In the genomic region with DNA sequence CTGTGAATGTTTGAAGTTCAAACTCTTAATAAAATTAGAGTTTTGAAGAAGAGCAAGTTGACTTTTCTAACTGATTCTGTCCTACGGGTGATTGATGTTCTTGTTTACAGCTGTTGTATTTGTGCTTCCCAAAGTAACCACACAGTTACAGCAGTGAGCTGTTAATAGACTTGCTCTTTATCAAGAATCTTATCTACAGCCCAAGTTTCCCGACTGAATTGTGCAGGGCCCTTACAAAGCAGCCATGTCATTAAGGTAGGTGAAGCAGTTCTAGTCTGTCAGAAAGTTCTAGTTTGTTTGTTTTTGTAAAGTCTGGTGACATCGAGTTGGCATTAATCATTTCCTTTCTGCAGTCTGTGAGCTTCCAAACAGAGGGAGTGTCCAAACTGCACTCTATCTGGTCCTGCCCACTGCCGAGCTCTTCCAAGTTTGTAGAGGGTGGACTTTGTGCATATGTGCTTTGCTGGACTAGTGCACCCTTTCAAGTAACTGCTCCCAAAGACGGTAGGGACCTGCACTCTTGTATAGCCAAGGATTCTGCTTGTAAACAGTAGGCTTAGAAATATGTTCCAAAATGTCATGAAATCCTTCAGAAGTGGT, we compare ENCODE assay signal across 15 mouse cellular contexts.
A peak's percentile ranks its signal among the peaks of the same experiment; 100 is the strongest.
DNase-seq lines count a peak whose midpoint lies in the region; ATAC-seq lines count a peak whose summit lies in the region.
"Had no signal": no experiment of that assay in that cellular context is flagged by ENCODE, and none has a peak within 500 bp of the region (broad histone marks: within the 10 kb centered on the region; RNA-seq: fewer than 3 reads in every experiment).

No protein-coding gene starts in this region.

- no peak overlapping the region for H3K9ac ChIP-seq in liver, embryonic 15.5 days
- no peak overlapping the region for H3K9ac ChIP-seq in hindbrain, embryonic 16.5 days (ENCODE audit: low read depth, low read length)
- H3K9ac ChIP-seq: embryonic facial prominence, embryonic 12.5 days; hindbrain, embryonic 14.5 days; neural tube, embryonic 15.5 days had no signal

- no peaks in the 10 kb centered on the region for H3K9me3 ChIP-seq in heart, embryonic 10.5 days
- no peaks in the 10 kb centered on the region for H3K9me3 ChIP-seq in liver, embryonic 15.5 days (replicated peaks)
- no peaks in the 10 kb centered on the region for H3K9me3 ChIP-seq in hindbrain, embryonic 16.5 days (ENCODE audit: control insufficient read depth, low read length)
- H3K9me3 ChIP-seq: embryonic facial prominence, embryonic 12.5 days; neural tube, embryonic 15.5 days had no signal

- H3K36me3 ChIP-seq in heart, embryonic 10.5 days, result no peaks in the 10 kb centered on the region
- H3K36me3 ChIP-seq in liver, embryonic 15.5 days (replicated peaks), result no peaks in the 10 kb centered on the region
- no peaks in the 10 kb centered on the region for H3K36me3 ChIP-seq in hindbrain, embryonic 16.5 days (ENCODE audit: control insufficient read depth, insufficient read depth, low read length)
- H3K36me3 ChIP-seq: embryonic facial prominence, embryonic 12.5 days; neural tube, embryonic 15.5 days had no signal

- H3K27ac ChIP-seq in heart, embryonic 10.5 days, result no peak overlapping the region
- H3K27ac ChIP-seq in liver, embryonic 15.5 days (replicated peaks), result peak overlapping the region; percentile 39; the same call in 1 of the 2 replicates
- no peak overlapping the region for H3K27ac ChIP-seq in hindbrain, embryonic 16.5 days (ENCODE audit: low read depth, low read length)
- H3K27ac ChIP-seq: embryonic facial prominence, embryonic 12.5 days; hindbrain, embryonic 14.5 days; neural tube, embryonic 15.5 days had no signal

- 23% methylated on average over 5 of the region's 5 CpGs for WGBS in heart, embryonic 10.5 days
- WGBS in liver, embryonic 15.5 days (ENCODE audit: insufficient replicate concordance), result 12% methylated on average over 5 of the region's 5 CpGs
- 74% methylated on average over 5 of the region's 5 CpGs for WGBS in hindbrain, embryonic 16.5 days

- H3K4me1 ChIP-seq in heart, embryonic 10.5 days, result peaks cover 10% of the 10 kb centered on the region; the same call in 1 of the 2 replicates
- H3K4me1 ChIP-seq in liver, embryonic 15.5 days (replicated peaks), result peaks cover 7% of the 10 kb centered on the region
- no peaks in the 10 kb centered on the region for H3K4me1 ChIP-seq in hindbrain, embryonic 16.5 days (ENCODE audit: control insufficient read depth, insufficient read depth, low read depth, low read length)
- H3K4me1 ChIP-seq: neural tube, embryonic 15.5 days had no signal

- peak; percentile 52 to 54 for DNase-seq in heart, adult 18-20 months
- DNase-seq in heart, embryonic 10.5 days (ENCODE audit: low spot score), result no peak
- peak; percentile 29 for DNase-seq in NIH3T3 (ENCODE audit: low read depth)
- peak; percentile 92 for DNase-seq in kidney, adult 9 months
- DNase-seq in cerebellum, postnatal 14 days, result no peak
- DNase-seq in right cerebral cortex, postnatal 25 days, result no peak
- DNase-seq: cerebellum, adult 9-11 months; lung, adult 18-20 months had no signal

- H3K4me3 ChIP-seq in heart, embryonic 10.5 days, result no peak overlapping the region
- no peak overlapping the region; the same call in 1 of the 2 replicates for H3K4me3 ChIP-seq in liver, embryonic 15.5 days (replicated peaks)
- no peak overlapping the region for H3K4me3 ChIP-seq in hindbrain, embryonic 16.5 days (ENCODE audit: low read length)
- H3K4me3 ChIP-seq: embryonic facial prominence, embryonic 12.5 days; neural tube, embryonic 15.5 days had no signal

- H3K27me3 ChIP-seq in heart, embryonic 10.5 days (ENCODE audit: insufficient read depth, poor library complexity, severe bottlenecking), result no peaks in the 10 kb centered on the region
- no peaks in the 10 kb centered on the region for H3K27me3 ChIP-seq in liver, embryonic 15.5 days
- H3K27me3 ChIP-seq in hindbrain, embryonic 16.5 days (replicated peaks; ENCODE audit: control insufficient read depth, insufficient read depth, low read length), result no peaks in the 10 kb centered on the region
- H3K27me3 ChIP-seq: embryonic facial prominence, embryonic 12.5 days; neural tube, embryonic 15.5 days had no signal

- H3K4me2 ChIP-seq in liver, embryonic 15.5 days, result no peak overlapping the region
- H3K4me2 ChIP-seq in hindbrain, embryonic 16.5 days (ENCODE audit: low read length), result no peak overlapping the region
- H3K4me2 ChIP-seq: embryonic facial prominence, embryonic 12.5 days; hindbrain, embryonic 14.5 days; neural tube, embryonic 15.5 days had no signal

- peak; percentile 79 for ATAC-seq in liver, embryonic 15.5 days (ENCODE audit: insufficient read depth)
- ATAC-seq in hindbrain, embryonic 16.5 days, result no peak
- ATAC-seq: forebrain, embryonic 14.5 days; midbrain, embryonic 16.5 days had no signal

Comparison
In these comparisons a context has a peak if more than half of its experiments do, and no peak if none do; other contexts are left out.
1. DNase-seq: peak in heart, adult 18-20 months (2 of 2), NIH3T3 (single experiment) and kidney, adult 9 months (single experiment); none in heart, embryonic 10.5 days (single experiment), cerebellum, postnatal 14 days (0 of 2) and right cerebral cortex, postnatal 25 days (single experiment).